Mouse (Mus musculus): Measurements from ENCODE around the gene Xcl1.

The Xcl1 gene

GRCm38 (mm10) chr1:164900696-164901095 lies 34.6 kb downstream of the Xcl1 start:
- peak; percentile 30 for DNase-seq

GRCm38 (mm10) chr1:164900226-164900625 lies 35.1 kb downstream of the Xcl1 start:
- peak; percentile 17 for DNase-seq

- DNase-seq = peak; percentile 57
These were observed 35.8 kb downstream of the Xcl1 start for GRCm38 (mm10) chr1:164899506-164899905.

GRCm38 (mm10) chr1:164898846-164899351 lies 36.4 kb downstream of the Xcl1 start:
- DNase-seq = peak; percentile 94

GRCm38 (mm10) chr1:164897163-164897817 lies 38.0 kb downstream of the Xcl1 start:
- DNase-seq = peak; percentile 10

GRCm38 (mm10) chr1:164896211-164897145 lies 38.8 kb downstream of the Xcl1 start:
- DNase-seq = peak; percentile 49

- DNase-seq = peak; percentile 8
These were observed 39.5 kb downstream of the Xcl1 start for GRCm38 (mm10) chr1:164895806-164896205.

- no peak for DNase-seq
These were observed 45.0 kb downstream of the Xcl1 start for GRCm38 (mm10) chr1:164890366-164890765.

- no peak for DNase-seq
These were observed 46.8 kb downstream of the Xcl1 start for GRCm38 (mm10) chr1:164888563-164888962.

GRCm38 (mm10) chr1:164887775-164888174 lies 47.6 kb downstream of the Xcl1 start:
- no peak for DNase-seq

GRCm38 (mm10) chr1:164881891-164882290 lies 53.4 kb downstream of the Xcl1 start:
- no peak for DNase-seq
